Mouse (Mus musculus): ENCODE measurements around the gene Trim46.

DNA sequence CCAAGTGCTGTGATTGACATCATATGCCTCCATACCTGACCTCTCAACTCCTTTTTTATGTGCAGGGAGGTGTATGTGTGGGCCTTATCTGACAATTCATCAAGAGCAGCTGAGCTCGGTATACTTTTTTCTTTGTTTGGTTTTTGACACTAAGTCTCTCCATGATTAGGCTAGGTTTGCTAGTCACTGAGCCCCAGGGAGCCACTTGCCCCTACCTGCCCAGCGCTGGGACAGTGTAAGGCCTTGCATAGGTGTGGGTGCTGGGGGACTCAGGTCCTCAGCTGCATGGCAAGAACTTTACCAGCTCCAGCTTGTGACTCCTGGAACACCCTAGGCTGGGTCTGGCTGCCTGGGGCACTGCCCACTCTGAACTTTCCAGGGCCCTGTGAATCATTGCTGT is 39.4 kb downstream of the Trim46 start:
- TF ChIP-seq POLR2A (IDR thresholded peaks at IDR 0.05; ENCODE audit: extremely low read depth, insufficient read depth, low read length): no peak
- TF ChIP-seq CTCF (IDR thresholded peaks at IDR 0.05; ENCODE audit: low read depth, low read length): no peak

Measured in liver, adult 2 months (tissue).